Mouse (Mus musculus): ENCODE measurements around the gene Gcgr. TPM values are rescaled to one million over a fixed set of nuclear protein-coding genes. Genes with fewer than 3 reads are reported as not detected.
A peak's percentile ranks its signal among the peaks of the same experiment; 100 is the strongest.
"Not testable (repeated sequence)": the region's sequence is repeated elsewhere in the genome, so short reads cannot be mapped to it uniquely, and the experiment has no call there.

The Gcgr gene
- total and polyA plus RNA-seq, 3 experiments = 0.09 to 0.20 (median 0.13) TPM

GRCm38 (mm10) chr11:120558843-120559242 lies 28.3 kb downstream of the Gcgr start:
- H3K27me3 ChIP-seq (replicated peaks); H3K4me2 ChIP-seq (ENCODE audit: insufficient read depth, low read depth, poor library complexity, severe bottlenecking); dilution Hi-C loops (cut with MboI; ENCODE audit: extremely low pct_ligation_motif_present, extremely low pct_unique_long_range_greater_than_20kb, low sequenced_read_pairs); H3K9me3 ChIP-seq (replicated peaks; ENCODE audit: low read length); DNase-seq (ENCODE audit: extremely low read depth); in situ Hi-C loops (cut with MboI; ENCODE audit: low pct_ligation_motif_present, low pct_unique_long_range_greater_than_20kb, low sequenced_read_pairs); H3K27ac ChIP-seq (ENCODE audit: insufficient read depth, low read depth); H3K79me2 ChIP-seq (replicated peaks; ENCODE audit: control insufficient read depth, extremely low read depth, insufficient read depth, poor library complexity, severe bottlenecking); H3K4me3 ChIP-seq (replicated peaks in 1 of 3; ENCODE audit: low read depth in 2 of 3, low read length in 2 of 3, poor library complexity in 1 of 3); H3K4me1 ChIP-seq (ENCODE audit: control insufficient read depth in 1 of 2, insufficient read depth in 2 of 2); H3K9ac ChIP-seq (ENCODE audit: insufficient read depth, low read depth): not testable (repeated sequence)
- TF ChIP-seq CTCF (conservative IDR thresholded peaks at IDR 0.05 in 1 of 2, IDR thresholded peaks at IDR 0.05 in 1 of 2; ENCODE audit: low read depth in 2 of 2, low read length in 2 of 2) = peak in 1 of 2 experiments; percentile 29; a peak in 2 of 4 replicates
- H3K36me3 ChIP-seq (replicated peaks in 1 of 2; ENCODE audit: control insufficient read depth in 1 of 2, insufficient read depth in 1 of 2, low read length in 1 of 2) = peaks cover 44 to 49% of the 10 kb centered on the region in 2 experiments

DNA sequence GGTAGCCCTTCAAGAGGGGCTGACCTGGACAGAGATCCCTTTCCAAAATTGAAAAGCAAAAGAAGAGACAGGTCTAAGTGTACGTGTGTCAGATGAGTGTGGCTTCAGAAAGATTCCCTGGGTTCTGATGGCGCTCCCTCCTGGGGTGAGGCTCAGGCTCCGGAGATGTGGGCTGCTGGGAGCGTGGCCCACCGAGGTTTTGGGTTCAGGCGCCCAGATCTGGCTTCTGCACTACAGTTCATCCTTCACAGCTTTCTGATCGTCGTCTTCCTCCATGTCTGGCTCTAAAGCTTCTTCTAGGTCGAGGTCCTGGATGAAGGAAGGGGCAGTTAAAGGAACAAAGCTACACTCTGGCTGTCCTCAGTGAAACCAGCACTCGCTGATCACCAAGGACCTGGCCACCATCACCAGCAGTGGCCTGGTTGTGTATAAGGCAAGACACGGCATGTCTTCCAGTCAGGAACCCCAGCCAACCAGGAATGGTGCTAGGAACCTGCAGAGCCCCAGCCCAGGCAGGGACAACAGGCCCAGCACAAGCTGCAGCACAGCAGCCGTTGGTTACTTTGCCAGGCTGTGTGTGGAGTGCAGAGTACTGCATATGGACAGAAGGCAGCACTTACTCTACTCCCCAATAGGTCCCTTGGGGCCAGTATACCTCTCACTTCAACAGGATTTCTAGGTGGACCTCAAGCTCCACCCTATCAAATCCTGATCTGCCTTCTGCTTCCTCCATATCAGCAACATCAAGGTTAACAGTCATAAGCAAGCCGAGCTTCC lies 30.6 kb downstream of the Gcgr start:
- no peak overlapping the region for H3K4me3 ChIP-seq (replicated peaks in 1 of 3; ENCODE audit: low read depth in 2 of 3, low read length in 2 of 3, poor library complexity in 1 of 3)
- dilution Hi-C loops (cut with MboI; ENCODE audit: extremely low pct_ligation_motif_present, extremely low pct_unique_long_range_greater_than_20kb, low sequenced_read_pairs) (no loop called here), in situ Hi-C loops (cut with MboI; ENCODE audit: low pct_ligation_motif_present, low pct_unique_long_range_greater_than_20kb, low sequenced_read_pairs) (loop anchor here (5.0 kb wide), 1 partner anchor 74 kb away; no protein-coding TSS in a partner anchor)
- TF ChIP-seq USF2 (conservative IDR thresholded peaks at IDR 0.05; ENCODE audit: low read depth, low read length) = no peak
- no peak for TF ChIP-seq MEF2A (IDR thresholded peaks at IDR 0.05; ENCODE audit: borderline replicate concordance, low read depth, low read length)
- H3K79me2 ChIP-seq (replicated peaks; ENCODE audit: control insufficient read depth, extremely low read depth, insufficient read depth, poor library complexity, severe bottlenecking) = 0 out of 2 replicates have a peak, but pooled peaks cover 2% of the 10 kb centered on the region
- no peak for DNase-seq (ENCODE audit: extremely low read depth)
- no peak overlapping the region for H3K4me2 ChIP-seq (ENCODE audit: insufficient read depth, low read depth, poor library complexity, severe bottlenecking)
- 0 out of 4 replicates have a peak, but pooled peaks cover 0 to 2% of the 10 kb centered on the region in 2 experiments for H3K4me1 ChIP-seq (ENCODE audit: control insufficient read depth in 1 of 2, insufficient read depth in 2 of 2)
- no peak overlapping the region for H3K9ac ChIP-seq (ENCODE audit: insufficient read depth, low read depth)
- no peaks in the 10 kb centered on the region for H3K27me3 ChIP-seq (replicated peaks)
- H3K9me3 ChIP-seq (replicated peaks; ENCODE audit: low read length) = peaks cover 4% of the 10 kb centered on the region
- peaks cover 61 to 71% of the 10 kb centered on the region in 2 experiments for H3K36me3 ChIP-seq (replicated peaks in 1 of 2; ENCODE audit: control insufficient read depth in 1 of 2, insufficient read depth in 1 of 2, low read length in 1 of 2)
- no peak overlapping the region for H3K27ac ChIP-seq (ENCODE audit: insufficient read depth, low read depth)

GRCm38 (mm10) chr11:120562949-120563348 lies 32.5 kb downstream of the Gcgr start:
- no peak for TF ChIP-seq MAFK (IDR thresholded peaks at IDR 0.05; ENCODE audit: insufficient replicate concordance, low read length)
- no peak for TF ChIP-seq MEF2A (IDR thresholded peaks at IDR 0.05; ENCODE audit: borderline replicate concordance, low read depth, low read length)
- no peak for TF ChIP-seq SIN3A (IDR thresholded peaks at IDR 0.05; ENCODE audit: low read length)
- no peak for TF ChIP-seq MXI1 (IDR thresholded peaks at IDR 0.05; ENCODE audit: low read depth, low read length)
- no peak for TF ChIP-seq TBP (conservative IDR thresholded peaks at IDR 0.05; ENCODE audit: low read depth, low read length)
- no peak for TF ChIP-seq RAD21 (IDR thresholded peaks at IDR 0.05; ENCODE audit: low read depth, low read length)
- TF ChIP-seq UBTF (IDR thresholded peaks at IDR 0.05; ENCODE audit: low read depth, low read length) = no peak
- TF ChIP-seq USF1 (IDR thresholded peaks at IDR 0.05; ENCODE audit: low read depth, low read length) = no peak
- TF ChIP-seq ELF1 (IDR thresholded peaks at IDR 0.05; ENCODE audit: low read depth, low read length) = no peak
- no peak for TF ChIP-seq ZC3H11A (IDR thresholded peaks at IDR 0.05; ENCODE audit: low read depth, low read length)
- TF ChIP-seq HCFC1 (IDR thresholded peaks at IDR 0.05; ENCODE audit: low read depth, low read length) = no peak
- no peak for TF ChIP-seq GABPA (IDR thresholded peaks at IDR 0.05; ENCODE audit: insufficient replicate concordance, low read depth, low read length)
- no peak for TF ChIP-seq NRF1 (IDR thresholded peaks at IDR 0.05; ENCODE audit: low read depth, low read length)
- TF ChIP-seq BHLHE40 (IDR thresholded peaks at IDR 0.05; ENCODE audit: low read depth, low read length) = no peak
- no peak for TF ChIP-seq POLR2AphosphoS2 (IDR thresholded peaks at IDR 0.05; ENCODE audit: low read depth, low read length)
- no peak for TF ChIP-seq EP300 (IDR thresholded peaks at IDR 0.05; ENCODE audit: low read length)
- no peak for TF ChIP-seq ZNF384 (IDR thresholded peaks at IDR 0.05; ENCODE audit: low read depth, low read length)
- TF ChIP-seq NELFE (IDR thresholded peaks at IDR 0.05; ENCODE audit: low read depth, low read length) = no peak
- H3K4me3 ChIP-seq (replicated peaks in 1 of 3; ENCODE audit: low read depth in 2 of 3, low read length in 2 of 3, poor library complexity in 1 of 3) = no peak overlapping the region
- in situ Hi-C loops (cut with MboI; ENCODE audit: low pct_ligation_motif_present, low pct_unique_long_range_greater_than_20kb, low sequenced_read_pairs) = loop anchor here (5.0 kb wide), 1 partner anchor 76 kb away; no protein-coding TSS in a partner anchor
- H3K79me2 ChIP-seq (replicated peaks; ENCODE audit: control insufficient read depth, extremely low read depth, insufficient read depth, poor library complexity, severe bottlenecking) = peaks cover 11% of the 10 kb centered on the region
- H3K9me3 ChIP-seq (replicated peaks; ENCODE audit: low read length) = no peaks in the 10 kb centered on the region
- H3K36me3 ChIP-seq (replicated peaks in 1 of 2; ENCODE audit: control insufficient read depth in 1 of 2, insufficient read depth in 1 of 2, low read length in 1 of 2) = peaks cover 78 to 89% of the 10 kb centered on the region in 2 experiments
- H3K9ac ChIP-seq (ENCODE audit: insufficient read depth, low read depth) = no peak overlapping the region
- H3K4me1 ChIP-seq (ENCODE audit: control insufficient read depth in 1 of 2, insufficient read depth in 2 of 2) = peaks cover 0 to 8% of the 10 kb centered on the region in 2 experiments; a peak in 1 of 4 replicates
- no peak for DNase-seq (ENCODE audit: extremely low read depth)
- dilution Hi-C loops (cut with MboI; ENCODE audit: extremely low pct_ligation_motif_present, extremely low pct_unique_long_range_greater_than_20kb, low sequenced_read_pairs) = no loop called here
- no peak overlapping the region for H3K4me2 ChIP-seq (ENCODE audit: insufficient read depth, low read depth, poor library complexity, severe bottlenecking)
- H3K27ac ChIP-seq (ENCODE audit: insufficient read depth, low read depth) = no peak overlapping the region
- H3K27me3 ChIP-seq (replicated peaks) = no peaks in the 10 kb centered on the region
